Mouse (Mus musculus): ENCODE measurements around the gene Gm5901.
A peak's percentile ranks its signal among the peaks of the same experiment; 100 is the strongest.
"Not testable (repeated sequence)": the region's sequence is repeated elsewhere in the genome, so short reads cannot be mapped to it uniquely, and the experiment has no call there.

Gm5901 gene

DNA sequence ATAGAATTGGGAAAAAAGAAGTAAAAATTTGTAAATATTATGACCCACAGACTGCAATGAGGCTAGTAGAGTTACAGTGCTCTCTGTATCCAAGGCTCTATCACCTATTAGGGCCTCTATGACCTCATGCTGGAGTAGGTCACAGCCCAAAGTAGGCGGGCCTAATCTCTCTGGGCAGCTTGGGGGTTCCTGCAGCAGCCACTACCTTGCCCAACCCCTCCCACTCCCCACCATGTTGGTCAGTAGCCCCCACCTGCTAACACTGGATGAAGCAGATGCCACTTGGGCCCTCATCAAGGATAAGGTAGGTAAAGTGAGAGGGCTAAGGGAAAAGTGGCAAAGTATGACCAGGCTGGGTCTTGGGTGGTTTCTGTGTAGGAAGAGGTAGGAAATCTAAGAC lies at the start of gene Gm5901:
Gene Gm5901 (plus strand): TSS at position 173 of the 400 bp plus-strand sequence.
- no peak for DNase-seq

DNA sequence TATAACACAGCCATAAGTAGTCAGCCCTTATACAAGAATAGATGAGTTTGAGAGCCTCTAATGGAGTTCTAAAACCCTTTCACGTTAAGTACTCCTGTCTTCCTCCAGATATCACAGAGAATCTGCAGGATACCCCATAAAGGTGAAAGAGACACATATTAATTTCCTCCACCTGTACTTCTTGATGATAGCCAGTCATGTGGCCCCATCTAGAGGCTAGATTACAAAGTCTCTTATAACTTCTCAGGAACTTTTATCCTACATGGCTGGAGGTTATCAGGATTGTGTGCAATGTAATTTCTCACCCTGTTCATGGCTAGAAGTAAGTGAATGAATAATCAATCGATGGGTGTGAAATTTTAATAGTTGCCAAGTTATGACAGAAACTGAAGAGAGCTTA lies 49.5 kb upstream of the Gm5901 start:
- no peak for DNase-seq

GRCm38 (mm10) chr7:105334004-105334403 lies 40.8 kb upstream of the Gm5901 start, which contains the start of gene Olfr690:
TSS of gene Olfr690 (minus strand) at chr7:105334104.
- DNase-seq = no peak

- no peak for DNase-seq
Measured at GRCm38 (mm10) chr7:105342170-105342569, 32.7 kb upstream of the Gm5901 start, which contains the start of gene Olfr691. TSS of gene Olfr691 (minus strand) at chr7:105342270.

DNA sequence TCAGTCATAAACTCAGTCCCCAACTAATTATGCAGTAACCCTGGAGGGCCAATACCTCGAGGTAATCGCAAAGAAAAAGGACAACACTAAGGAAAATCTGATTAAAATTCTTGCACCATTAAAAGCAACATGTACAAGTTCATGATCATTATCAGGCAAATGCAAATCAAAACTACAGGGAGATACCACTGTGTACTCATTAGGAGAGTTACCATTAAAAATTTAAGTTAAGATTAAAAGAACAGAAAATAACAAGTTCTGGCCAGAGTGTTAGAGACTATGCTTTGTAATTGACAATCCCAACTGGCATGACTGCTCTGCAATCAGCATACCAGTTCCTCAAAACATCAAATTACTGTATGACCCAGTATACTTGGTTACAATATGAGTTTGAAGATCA lies 32.1 kb upstream of the Gm5901 start:
- DNase-seq = no peak

- not testable (repeated sequence) for DNase-seq
Measured at GRCm38 (mm10) chr7:105356064-105356463, 18.8 kb upstream of the Gm5901 start.

GRCm38 (mm10) chr7:105356487-105356886 lies 18.4 kb upstream of the Gm5901 start:
- not testable (repeated sequence) for DNase-seq

DNA sequence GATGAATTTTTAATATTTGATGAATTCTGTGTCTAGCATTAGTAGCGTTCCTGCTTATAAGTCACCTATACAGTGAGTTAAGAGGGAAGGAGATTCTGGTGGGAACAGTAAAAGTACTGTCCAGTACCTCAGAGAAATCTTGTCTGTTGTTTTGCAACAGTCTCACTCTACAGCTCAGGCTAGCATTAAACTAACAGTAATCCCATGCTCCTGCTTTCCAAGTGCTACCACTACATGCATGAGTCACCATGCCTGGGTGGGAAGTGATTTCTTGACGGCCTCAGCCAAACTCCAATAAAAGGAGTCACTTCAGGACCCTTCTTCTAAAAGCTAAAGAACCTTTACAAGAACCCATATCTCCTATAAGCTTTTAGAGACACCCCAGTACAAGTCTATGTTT lies 13.1 kb upstream of the Gm5901 start:
- no peak for DNase-seq

DNA sequence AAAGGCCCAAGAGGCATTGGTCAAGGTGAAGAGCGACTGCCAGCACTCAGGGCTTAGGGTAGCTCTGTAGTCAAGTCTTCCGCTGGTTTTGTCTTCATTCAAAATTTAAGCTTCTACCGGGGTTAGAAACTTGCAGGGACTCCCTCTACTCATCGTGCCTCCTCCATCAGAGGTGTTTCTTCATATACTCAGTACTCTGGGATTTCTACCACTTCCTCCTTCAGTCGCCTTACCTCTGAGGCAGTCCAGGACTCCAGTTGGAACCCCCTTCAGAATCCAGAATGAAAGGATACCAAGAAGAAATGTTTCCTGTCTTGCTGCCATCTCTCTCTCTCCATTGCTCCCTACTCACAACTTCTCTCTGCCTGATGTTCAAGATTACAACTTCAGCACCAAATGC lies 7.6 kb upstream of the Gm5901 start:
- DNase-seq = no peak

- no peak for DNase-seq
Measured at GRCm38 (mm10) chr7:105367930-105368329, 6.9 kb upstream of the Gm5901 start, which contains the start of gene Olfr692. TSS of gene Olfr692 (plus strand) at chr7:105368230.

- DNase-seq = no peak
Measured at GRCm38 (mm10) chr7:105368521-105368920, 6.3 kb upstream of the Gm5901 start.

DNA sequence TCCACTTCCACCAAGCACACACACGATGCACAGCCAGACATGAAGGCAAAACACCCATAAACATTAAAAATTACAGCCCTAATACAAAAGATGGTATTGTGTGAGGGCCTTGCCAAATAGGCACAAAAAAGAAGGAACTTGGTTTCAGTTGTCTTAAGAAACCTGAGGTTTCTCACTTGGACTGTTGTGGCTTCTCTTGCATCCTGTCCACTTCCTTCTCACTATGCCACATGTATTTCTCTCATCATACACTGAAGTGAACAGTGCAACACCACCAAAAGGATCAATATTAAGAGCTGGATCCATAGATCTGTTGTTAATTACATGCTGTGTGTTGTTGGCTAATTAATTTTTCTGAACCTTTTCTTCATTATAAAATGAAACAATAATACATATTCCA lies 1.9 kb upstream of the Gm5901 start:
- no peak for DNase-seq

- no peak for DNase-seq
Measured at GRCm38 (mm10) chr7:105373509-105373908, 1.3 kb upstream of the Gm5901 start.

DNA sequence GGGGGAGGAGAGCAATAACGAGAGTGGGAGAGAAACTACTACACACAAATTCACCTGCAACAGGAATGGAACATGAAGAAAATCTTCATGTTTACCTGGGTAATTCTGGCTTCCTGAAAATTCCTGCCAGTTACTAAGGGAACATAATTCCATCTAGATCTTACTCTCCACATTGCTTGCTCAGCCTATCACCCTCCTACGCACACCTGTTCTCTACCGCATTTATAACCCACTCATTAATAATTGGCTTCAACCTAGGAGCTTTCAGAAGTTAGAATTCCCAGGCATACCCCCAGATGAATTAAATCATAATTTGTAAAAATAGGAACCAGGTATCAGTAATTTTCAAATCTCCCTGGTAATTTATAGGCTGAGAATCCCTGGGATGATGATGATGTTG lies 862 bp upstream of the Gm5901 start:
- DNase-seq = no peak

- no peak for DNase-seq
Measured at GRCm38 (mm10) chr7:105380329-105380728, 5.5 kb downstream of the Gm5901 start.

DNA sequence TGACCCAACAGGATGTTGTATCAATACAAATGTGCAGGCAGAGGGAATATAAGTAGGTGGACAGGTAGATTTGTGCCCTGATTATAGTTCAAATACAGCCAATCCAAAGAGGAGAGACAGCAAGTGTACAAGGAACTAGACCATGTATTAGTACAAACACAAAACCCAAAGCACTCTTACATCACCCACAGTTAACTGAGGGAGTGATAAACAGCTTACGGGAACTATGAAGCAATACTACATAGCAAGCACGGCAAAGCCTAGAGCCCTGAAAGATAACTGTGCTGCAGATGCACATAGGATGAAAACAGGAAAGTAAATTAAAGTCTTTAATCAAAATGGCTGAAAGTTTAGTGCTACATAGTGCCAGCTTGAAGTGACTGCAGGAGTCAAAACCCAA lies 12.9 kb downstream of the Gm5901 start:
- no peak for DNase-seq

GRCm38 (mm10) chr7:105390236-105390635 lies 15.4 kb downstream of the Gm5901 start:
- DNase-seq = no peak

DNA sequence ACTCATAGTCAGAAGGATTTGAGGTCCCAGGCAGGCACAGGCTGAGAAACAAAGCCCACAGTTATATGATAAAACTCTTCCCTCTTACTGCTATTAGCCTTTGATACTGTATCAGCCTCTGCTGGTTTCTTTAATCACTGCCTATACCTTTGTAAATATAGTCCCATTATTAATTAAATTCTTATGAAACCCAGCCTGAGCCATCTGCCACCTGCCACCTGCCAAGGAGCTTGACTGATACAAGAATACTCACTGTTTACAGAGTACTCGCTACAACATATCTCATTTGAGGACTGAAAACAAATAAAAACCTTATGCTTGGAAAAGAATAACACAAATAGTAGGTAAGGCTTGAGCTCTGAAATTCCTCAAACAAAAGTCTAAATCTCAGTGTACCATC lies 19.8 kb downstream of the Gm5901 start:
- DNase-seq = no peak

- DNase-seq = no peak
Measured at GRCm38 (mm10) chr7:105395131-105395820, 20.4 kb downstream of the Gm5901 start.

- no peak for DNase-seq
Measured at GRCm38 (mm10) chr7:105396126-105396525, 21.3 kb downstream of the Gm5901 start.

DNA sequence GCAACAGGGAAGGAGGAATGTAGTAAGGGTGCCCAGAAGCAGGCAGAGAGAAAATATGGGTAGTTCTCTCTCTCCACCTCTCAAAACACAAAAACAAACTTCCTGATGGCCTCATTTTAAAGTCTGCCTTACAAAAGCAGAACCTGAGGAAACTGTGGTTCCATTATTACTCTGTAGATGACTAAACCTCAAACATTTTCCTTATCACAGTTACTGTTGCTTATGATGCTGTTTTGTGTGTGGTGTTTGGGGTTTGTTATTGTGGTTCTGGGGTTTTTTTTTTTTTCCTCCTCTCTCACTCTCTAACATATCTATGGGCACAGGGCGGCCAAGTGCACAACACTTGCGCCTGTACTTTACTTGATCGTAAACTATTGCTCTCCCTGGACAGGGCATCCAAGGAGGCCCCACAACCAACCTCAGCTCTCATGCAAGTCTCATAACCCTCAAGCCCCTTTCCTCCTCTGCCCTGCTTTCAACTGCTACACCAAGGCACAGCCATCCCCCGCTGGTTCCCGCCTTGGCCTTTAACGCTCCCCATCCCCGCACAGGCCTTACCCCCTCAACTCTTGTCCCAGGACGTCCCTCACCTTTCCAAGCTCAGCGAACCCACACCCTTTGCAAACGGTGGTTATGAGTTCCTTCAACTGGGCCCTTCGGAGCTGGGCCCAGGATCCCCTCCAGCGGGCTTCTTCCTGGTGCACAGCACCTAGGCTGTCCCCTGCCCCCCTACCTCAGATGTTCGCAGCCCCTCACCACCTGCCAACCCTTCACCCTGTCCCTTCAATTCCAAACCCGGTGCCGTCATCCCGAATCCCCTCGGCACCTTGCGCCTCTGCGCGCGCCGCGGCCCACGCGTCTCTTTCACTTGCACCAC lies 24.5 kb downstream of the Gm5901 start:
- no peak for DNase-seq

DNA sequence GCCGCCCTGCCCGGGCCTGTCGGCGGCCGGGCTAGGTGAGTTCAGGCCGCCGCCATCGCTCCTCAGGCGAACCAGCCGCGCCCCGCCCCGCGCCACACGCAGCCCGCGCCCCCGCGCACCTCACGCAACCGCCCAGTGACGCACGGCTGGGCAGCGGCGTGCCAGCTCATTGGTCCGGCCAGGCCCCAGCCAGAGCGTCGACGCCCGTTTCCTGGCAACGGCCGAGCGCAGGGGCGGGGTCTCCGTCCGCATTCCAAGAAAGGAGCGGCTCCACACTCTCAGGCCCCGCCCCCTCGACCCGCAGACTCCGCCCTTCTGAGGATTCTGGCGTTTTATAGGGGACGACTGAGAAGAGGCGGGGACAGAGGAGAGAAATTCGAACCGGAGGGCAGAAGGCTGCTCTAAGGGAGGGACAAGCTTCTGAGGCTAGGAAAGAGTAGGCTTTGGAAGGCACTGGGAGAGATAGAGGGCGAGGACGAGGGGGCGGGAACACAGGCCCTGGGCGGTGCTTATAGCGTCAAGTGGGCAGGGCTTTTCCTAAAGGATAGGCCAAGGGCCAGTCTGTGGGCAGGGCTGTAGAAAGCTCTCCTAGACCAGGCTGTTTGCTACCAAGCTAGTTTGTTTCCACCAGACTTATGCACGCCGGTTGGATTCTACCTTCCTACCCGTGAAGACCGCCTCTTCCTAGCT lies 25.2 kb downstream of the Gm5901 start, which contains the start of gene Fam160a2:
Gene Fam160a2 (minus strand): TSS at position 120 of the 690 bp plus-strand sequence.
- DNase-seq = peak; percentile 98 to 99

DNA sequence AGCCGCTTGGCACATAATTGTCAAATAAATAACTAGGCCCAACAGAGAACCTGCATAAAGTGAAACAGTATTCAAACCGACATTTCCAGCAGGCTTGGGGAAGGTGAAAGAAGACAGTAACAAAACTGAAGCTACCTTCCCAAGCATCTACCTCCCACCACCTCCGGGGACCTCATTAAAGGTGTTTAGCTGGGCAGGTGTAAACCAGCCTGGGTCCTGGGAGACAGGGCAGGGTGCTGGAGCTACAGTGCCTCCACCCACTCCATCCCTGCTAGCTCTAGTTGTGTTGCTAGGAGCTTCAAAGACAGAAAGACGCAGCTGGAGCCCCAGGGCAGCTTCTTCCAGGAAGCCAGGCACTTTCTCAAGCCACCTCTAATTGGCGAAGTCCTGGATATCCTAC lies 29.4 kb downstream of the Gm5901 start, which contains the start of gene Cnga4:
Gene Cnga4 (plus strand): TSS at position 301 of the 400 bp plus-strand sequence.
- DNase-seq = no peak
